Mouse (Mus musculus): ENCODE measurements around the gene Csrp3. TPM values are rescaled to one million over a fixed set of nuclear protein-coding genes. Genes with fewer than 3 reads are reported as not detected.

Csrp3 gene
- total and polyA plus RNA-seq, 2 experiments: 10.9 to 44.6 TPM

DNA sequence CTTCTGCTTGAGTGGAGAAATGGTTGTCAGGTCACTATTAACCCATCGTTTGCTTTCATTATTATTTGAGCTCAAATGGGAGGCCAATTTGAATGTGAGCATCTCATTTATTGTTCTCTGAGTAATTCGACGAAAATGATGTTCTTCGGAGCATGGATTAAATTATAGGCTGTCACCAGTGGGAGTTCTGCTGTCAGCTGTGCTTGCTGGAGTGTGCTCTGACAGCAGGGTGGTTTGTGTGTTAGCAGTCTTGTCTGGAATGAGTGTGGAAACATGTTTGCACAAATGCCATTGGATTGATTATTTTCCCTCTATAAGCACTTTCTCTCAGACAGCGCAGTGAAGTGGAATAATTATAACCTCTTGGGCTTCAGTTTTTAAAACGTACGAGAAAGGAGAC is 44.5 kb downstream of the Csrp3 start:
- peaks cover 49% of the 10 kb centered on the region for H3K36me3 ChIP-seq (ENCODE audit: control insufficient read depth, insufficient read depth, low read length)
- no peak for TF ChIP-seq CTCF (IDR thresholded peaks at IDR 0.05; ENCODE audit: low read depth, low read length)
- no peak for TF ChIP-seq POLR2A (IDR thresholded peaks at IDR 0.05; ENCODE audit: extremely low read depth, insufficient read depth, low read length)
- H3K27ac ChIP-seq (replicated peaks; ENCODE audit: insufficient read depth, low read depth, low read length): no peak overlapping the region
- no peaks in the 10 kb centered on the region for H3K4me1 ChIP-seq (ENCODE audit: control insufficient read depth, insufficient read depth, low read length)
- H3K79me2 ChIP-seq (ENCODE audit: control insufficient read depth, insufficient read depth, low read length): no peaks in the 10 kb centered on the region
- H3K9ac ChIP-seq (ENCODE audit: low read depth, low read length): no peak overlapping the region
- no peak overlapping the region for H3K4me3 ChIP-seq (ENCODE audit: insufficient read depth, low read depth, low read length)
- no peak for DNase-seq (ENCODE audit: extremely low read depth, low read depth, low spot score)
- WGBS: 90% methylated on average over 7 of the region's 7 CpGs
- H3K27me3 ChIP-seq (ENCODE audit: control insufficient read depth, insufficient read depth, low read length): no peaks in the 10 kb centered on the region

- Histone ChIP-seq H3K27me3 (ENCODE audit: control insufficient read depth, insufficient read depth, low read length) (no peaks in the 10 kb centered on the region), H3K27ac (replicated peaks; ENCODE audit: insufficient read depth, low read depth, low read length) (no peak overlapping the region), H3K79me2 (ENCODE audit: control insufficient read depth, insufficient read depth, low read length) (no peaks in the 10 kb centered on the region; the same call in 1 of the 2 replicates), H3K36me3 (ENCODE audit: control insufficient read depth, insufficient read depth, low read length) (peaks cover 12% of the 10 kb centered on the region; the same call in 1 of the 2 replicates), H3K4me1 (ENCODE audit: control insufficient read depth, insufficient read depth, low read length) (peaks cover 2% of the 10 kb centered on the region; the same call in 1 of the 2 replicates), H3K9ac (ENCODE audit: low read depth, low read length) (no peak overlapping the region), H3K4me3 (ENCODE audit: insufficient read depth, low read depth, low read length) (no peak overlapping the region)
- TF ChIP-seq CTCF (IDR thresholded peaks at IDR 0.05; ENCODE audit: low read depth, low read length) (no peak), POLR2A (IDR thresholded peaks at IDR 0.05; ENCODE audit: extremely low read depth, insufficient read depth, low read length) (no peak)
- no peak for DNase-seq (ENCODE audit: extremely low read depth, low read depth, low spot score)
- 93% methylated on average over 3 of the region's 3 CpGs for WGBS
Measured at GRCm38 (mm10) chr7:48795130-48795529, 52.7 kb downstream of the Csrp3 start.

DNA sequence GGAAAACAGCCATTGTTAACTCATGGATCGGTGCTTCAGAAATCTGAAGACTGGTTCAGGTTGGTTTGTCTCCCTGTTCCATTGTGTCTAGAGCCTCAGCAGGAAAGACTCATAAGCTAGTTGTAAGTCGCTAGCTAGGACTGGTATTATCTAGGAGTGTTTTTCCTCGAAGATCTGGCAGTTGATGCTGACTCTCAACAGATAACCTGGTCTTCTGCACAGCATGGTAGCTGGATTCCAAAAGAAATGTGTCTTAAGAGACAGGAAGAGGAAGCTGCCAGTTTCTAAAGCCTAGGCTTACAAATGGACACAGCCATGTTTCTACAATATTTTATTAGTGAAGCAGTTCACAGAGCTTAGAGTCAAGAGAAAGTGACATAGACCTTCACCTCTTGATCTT is 56.4 kb downstream of the Csrp3 start:
- TF ChIP-seq POLR2A (IDR thresholded peaks at IDR 0.05; ENCODE audit: extremely low read depth, insufficient read depth, low read length): no peak
- no peak for TF ChIP-seq CTCF (IDR thresholded peaks at IDR 0.05; ENCODE audit: low read depth, low read length)
- Histone ChIP-seq H3K27ac (replicated peaks; ENCODE audit: insufficient read depth, low read depth, low read length) (no peak overlapping the region), H3K27me3 (ENCODE audit: control insufficient read depth, insufficient read depth, low read length) (no peaks in the 10 kb centered on the region), H3K4me3 (ENCODE audit: insufficient read depth, low read depth, low read length) (no peak overlapping the region), H3K36me3 (ENCODE audit: control insufficient read depth, insufficient read depth, low read length) (peaks cover 8% of the 10 kb centered on the region; the same call in 1 of the 2 replicates), H3K4me1 (ENCODE audit: control insufficient read depth, insufficient read depth, low read length) (peaks cover 6% of the 10 kb centered on the region; the same call in 1 of the 2 replicates), H3K9ac (ENCODE audit: low read depth, low read length) (no peak overlapping the region), H3K79me2 (ENCODE audit: control insufficient read depth, insufficient read depth, low read length) (no peaks in the 10 kb centered on the region; the same call in 1 of the 2 replicates)
- 92% methylated on average over 3 of the region's 3 CpGs for WGBS
- DNase-seq (ENCODE audit: extremely low read depth, low read depth, low spot score): no peak

- Histone ChIP-seq H3K9ac (ENCODE audit: low read depth, low read length) (no peak overlapping the region), H3K27ac (replicated peaks; ENCODE audit: insufficient read depth, low read depth, low read length) (no peak overlapping the region), H3K36me3 (ENCODE audit: control insufficient read depth, insufficient read depth, low read length) (peaks cover 5% of the 10 kb centered on the region; the same call in 1 of the 2 replicates), H3K4me3 (ENCODE audit: insufficient read depth, low read depth, low read length) (no peak overlapping the region), H3K27me3 (ENCODE audit: control insufficient read depth, insufficient read depth, low read length) (no peaks in the 10 kb centered on the region), H3K4me1 (ENCODE audit: control insufficient read depth, insufficient read depth, low read length) (peaks cover 6% of the 10 kb centered on the region; the same call in 1 of the 2 replicates), H3K79me2 (ENCODE audit: control insufficient read depth, insufficient read depth, low read length) (no peaks in the 10 kb centered on the region; the same call in 1 of the 2 replicates)
- no peak for DNase-seq (ENCODE audit: extremely low read depth, low read depth, low spot score)
- TF ChIP-seq CTCF (IDR thresholded peaks at IDR 0.05; ENCODE audit: low read depth, low read length) (no peak), POLR2A (IDR thresholded peaks at IDR 0.05; ENCODE audit: extremely low read depth, insufficient read depth, low read length) (no peak)
- 88% methylated on average over 4 of the region's 4 CpGs for WGBS
Measured at GRCm38 (mm10) chr7:48790117-48790516, 57.7 kb downstream of the Csrp3 start.

GRCm38 (mm10) chr7:48788851-48789572 is 58.8 kb downstream of the Csrp3 start, which contains the start of gene Zdhhc13:
Zdhhc13 (plus strand) TSS chr7:48789003.
- Histone ChIP-seq H3K27me3 (ENCODE audit: control insufficient read depth, insufficient read depth, low read length) (no peaks in the 10 kb centered on the region), H3K9ac (ENCODE audit: low read depth, low read length) (peak within 1 kb of the TSS; percentile 77), H3K4me3 (ENCODE audit: insufficient read depth, low read depth, low read length) (peak within 1 kb of the TSS; percentile 74), H3K27ac (replicated peaks; ENCODE audit: insufficient read depth, low read depth, low read length) (peak within 1 kb of the TSS; percentile 42), H3K4me1 (ENCODE audit: control insufficient read depth, insufficient read depth, low read length) (peaks cover 6% of the 10 kb centered on the region; the same call in 1 of the 2 replicates), H3K36me3 (ENCODE audit: control insufficient read depth, insufficient read depth, low read length) (peaks cover 5% of the 10 kb centered on the region; the same call in 1 of the 2 replicates), H3K79me2 (ENCODE audit: control insufficient read depth, insufficient read depth, low read length) (no peaks in the 10 kb centered on the region; the same call in 1 of the 2 replicates)
- under 1% methylated on average over 57 of the region's 57 CpGs for WGBS
- DNase-seq (ENCODE audit: extremely low read depth, low read depth, low spot score): peak; percentile 80
- no peak for TF ChIP-seq CTCF (IDR thresholded peaks at IDR 0.05; ENCODE audit: low read depth, low read length)
- peak; percentile 48; the same call in 1 of the 2 replicates for TF ChIP-seq POLR2A (IDR thresholded peaks at IDR 0.05; ENCODE audit: extremely low read depth, insufficient read depth, low read length)

Measured in liver, adult 2 months (tissue).